Mouse (Mus musculus) intestine, postnatal 0 days (tissue): ENCODE measurements around the gene Mlx. TPM values are rescaled to one million over a fixed set of nuclear protein-coding genes. Genes with fewer than 3 reads are reported as not detected.
A peak's percentile ranks its signal among the peaks of the same experiment; 100 is the strongest.

ENCODE experiments used
- ATAC-seq: fragments of 200-750 bp; cut with Nextera tagmentation; 2 replicates; pipeline ENCODE4 v1.8.0; 2017; ENCODE audit warnings: mild to moderate bottlenecking, moderate TSS enrichment, moderate library complexity
- H3K27ac ChIP-seq: fragments of 300-500 bp; sonication (generic); 2 replicates; pipeline ENCODE4 v1.5.1; 2014; ENCODE audit warnings: mild to moderate bottlenecking, low read depth, low read length, moderate library complexity
- H3K27me3 ChIP-seq: fragments of 300-500 bp; sonication (generic); replicated peaks from 2 replicates; pipeline ENCODE4 v1.6.1; 2014; ENCODE audit warnings: low read length, mixed read lengths; ENCODE audit not compliant: control insufficient read depth, insufficient read depth
- H3K36me3 ChIP-seq: fragments of 300-500 bp; sonication (generic); 2 replicates; pipeline ENCODE4 v1.6.1; 2014; ENCODE audit warnings: mild to moderate bottlenecking, moderate library complexity; ENCODE audit not compliant: control insufficient read depth, insufficient read depth
- H3K4me1 ChIP-seq: fragments of 300-500 bp; sonication (generic); replicated peaks from 2 replicates; pipeline ENCODE4 v1.6.1; 2014; ENCODE audit warnings: antibody characterized with exemption, low read length, mixed read lengths; ENCODE audit not compliant: control insufficient read depth, insufficient read depth
- H3K4me2 ChIP-seq: fragments of 300-500 bp; sonication (generic); replicated peaks from 2 replicates; pipeline ENCODE4 v1.6.1; 2014; ENCODE audit warnings: low read depth, mild to moderate bottlenecking, moderate library complexity
- H3K4me3 ChIP-seq: fragments of 300-500 bp; sonication (generic); 2 replicates; pipeline ENCODE4 v1.5.1; 2014; ENCODE audit warnings: low read depth, low read length
- H3K9ac ChIP-seq: fragments of 300-500 bp; sonication (generic); 2 replicates; pipeline ENCODE4 v1.6.1; 2014; ENCODE audit warnings: mild to moderate bottlenecking, low read depth, low read length
- H3K9me3 ChIP-seq: fragments of 300-500 bp; sonication (generic); 2 replicates; pipeline ENCODE4 v1.6.1; 2016; ENCODE audit warnings: mixed run types; ENCODE audit not compliant: control insufficient read depth
- CTCF ChIP-seq: sonication (generic); IDR thresholded peaks from 2 replicates; pipeline ENCODE4 v1.5.1; 2016; ENCODE audit warnings: low read depth, mild to moderate bottlenecking, control low read depth, antibody characterized with exemption, moderate library complexity
- WGBS: fragments of 180-500 bp; shearing (Covaris S2); extraction: QIAGEN DNeasy Blood & Tissue Kit; methylation state at CpG from one replicate; pipeline ENCODE4 v1.1.7; 2014; 5-methylcytosine and 5-hydroxymethylcytosine counted together
- polyA plus RNA-seq: library from polyadenylated mRNA; unstranded; fragments of >200 nt; fragmentation: Nextera tagmentation; extraction: Ambion mirVana; gene quantifications from 2 replicates; pipeline ENCODE4 v1.2.1, GENCODE M21; 2015

Gene Mlx
- polyA plus RNA-seq, 1 experiment from 2014 or later = 93.3 TPM

DNA sequence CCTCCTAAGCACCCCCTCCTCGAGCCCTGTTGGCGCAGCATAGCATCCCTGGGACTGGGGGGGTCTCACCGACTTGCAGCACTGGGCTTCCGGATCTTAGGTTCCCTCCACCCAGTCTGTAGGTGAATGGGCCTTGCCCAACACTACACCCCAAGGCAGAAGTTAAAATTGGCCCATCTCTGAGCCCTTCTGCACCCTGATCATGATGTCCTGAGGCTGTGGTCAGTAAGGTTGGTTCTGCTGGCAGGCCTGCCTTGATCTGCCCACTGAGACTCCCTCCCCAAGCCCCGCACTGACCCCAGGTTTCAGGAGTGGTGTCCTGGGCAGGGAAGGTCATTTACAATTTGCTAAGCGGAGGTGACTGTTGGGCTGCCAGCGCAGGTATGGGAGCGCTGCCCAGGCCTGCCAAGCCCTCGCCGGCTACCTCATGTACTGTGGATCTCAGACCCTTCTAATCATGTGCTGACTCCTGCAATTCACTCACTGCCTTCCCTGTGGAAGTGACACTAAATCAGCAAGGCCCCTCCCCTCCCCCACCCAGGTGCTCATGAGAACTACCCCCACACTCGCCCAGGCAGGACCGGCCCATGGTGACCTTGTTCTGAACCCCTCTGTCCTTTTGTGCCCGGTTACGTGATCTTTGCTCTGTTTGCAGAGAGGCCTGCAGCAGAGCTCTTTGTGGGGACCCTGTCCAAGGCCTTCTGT is 24.0 kb upstream of the Mlx start:
- no peak; the same call in none of the 2 replicates for ATAC-seq
- H3K4me1 ChIP-seq = peaks cover 19% of the 10 kb centered on the region; the same call in 1 of the 2 replicates
- no peak overlapping the region for H3K9ac ChIP-seq
- TF ChIP-seq CTCF = no peak
- peak overlapping the region; percentile 92 for H3K27ac ChIP-seq
- no peak overlapping the region for H3K4me3 ChIP-seq
- H3K4me2 ChIP-seq = peak overlapping the region; percentile 30
- peaks cover 12% of the 10 kb centered on the region for H3K36me3 ChIP-seq
- no peaks in the 10 kb centered on the region for H3K27me3 ChIP-seq
- H3K9me3 ChIP-seq = no peaks in the 10 kb centered on the region
- 46% methylated on average over 14 of the region's 14 CpGs for WGBS

DNA sequence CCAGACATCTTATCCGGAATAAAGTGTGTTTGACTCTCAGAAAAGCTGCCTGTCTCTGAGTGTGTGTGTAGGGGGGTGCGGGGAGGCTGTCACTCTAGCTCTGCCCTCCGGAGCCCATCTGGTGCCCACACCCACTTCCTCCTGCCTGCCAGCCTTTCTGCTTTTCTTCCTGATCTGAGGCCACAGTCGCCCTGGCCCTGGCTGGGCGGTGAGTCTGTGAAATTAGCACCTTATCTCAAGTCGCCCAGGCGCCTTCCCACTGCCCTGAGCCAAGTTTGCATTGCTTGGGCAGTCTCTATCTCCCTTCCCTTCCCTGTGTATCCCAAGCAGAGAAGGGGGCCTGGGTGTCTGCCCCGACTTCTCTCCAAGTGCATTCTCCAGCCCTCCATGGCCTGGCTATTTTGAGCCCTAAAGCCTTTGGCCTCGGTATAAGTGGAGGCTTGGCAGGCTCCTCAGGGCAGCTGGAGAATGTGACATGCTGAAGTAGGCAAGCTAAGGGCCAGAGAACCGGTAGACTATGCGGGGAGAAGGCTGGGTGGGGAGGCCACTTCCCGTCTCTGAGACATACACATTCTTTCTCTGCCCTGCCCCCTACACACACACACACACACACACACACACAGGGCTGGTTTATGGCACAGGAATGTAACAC is 23.3 kb upstream of the Mlx start:
- WGBS = 4% methylated on average over 12 of the region's 12 CpGs
- Histone ChIP-seq H3K9me3 (no peaks in the 10 kb centered on the region), H3K27ac (peak overlapping the region; percentile 92), H3K27me3 (no peaks in the 10 kb centered on the region), H3K4me1 (peaks cover 16% of the 10 kb centered on the region; the same call in 1 of the 2 replicates), H3K9ac (peak overlapping the region; percentile 45; the same call in 1 of the 2 replicates), H3K4me2 (peak overlapping the region; percentile 30), H3K36me3 (peaks cover 9% of the 10 kb centered on the region), H3K4me3 (no peak overlapping the region)
- no peak for TF ChIP-seq CTCF
- ATAC-seq = peak; percentile 76

- no peak for ATAC-seq
- peaks cover 16% of the 10 kb centered on the region; the same call in 1 of the 2 replicates for H3K4me1 ChIP-seq
- H3K9ac ChIP-seq = no peak overlapping the region
- H3K27ac ChIP-seq = peak overlapping the region; percentile 92
- H3K9me3 ChIP-seq = no peaks in the 10 kb centered on the region
- H3K36me3 ChIP-seq = peaks cover 7% of the 10 kb centered on the region
- no peak overlapping the region for H3K4me3 ChIP-seq
- TF ChIP-seq CTCF = no peak
- no peaks in the 10 kb centered on the region for H3K27me3 ChIP-seq
- H3K4me2 ChIP-seq = no peak overlapping the region; the same call in 1 of the 2 replicates
- 42% methylated on average over 4 of the region's 4 CpGs for WGBS
Measured at GRCm38 (mm10) chr11:101064462-101064861, 22.6 kb upstream of the Mlx start.

GRCm38 (mm10) chr11:101065002-101065401 is 22.1 kb upstream of the Mlx start:
- H3K36me3 ChIP-seq = peaks cover 7% of the 10 kb centered on the region
- H3K9me3 ChIP-seq = no peaks in the 10 kb centered on the region
- H3K4me1 ChIP-seq = peaks cover 16% of the 10 kb centered on the region; the same call in 1 of the 2 replicates
- WGBS = 77% methylated on average over 9 of the region's 9 CpGs
- no peak overlapping the region for H3K4me2 ChIP-seq
- H3K9ac ChIP-seq = no peak overlapping the region
- TF ChIP-seq CTCF = no peak
- peak overlapping the region; percentile 92; the same call in 1 of the 2 replicates for H3K27ac ChIP-seq
- no peak overlapping the region for H3K4me3 ChIP-seq
- no peaks in the 10 kb centered on the region for H3K27me3 ChIP-seq
- no peak for ATAC-seq

GRCm38 (mm10) chr11:101066549-101067412 is 20.3 kb upstream of the Mlx start:
- Histone ChIP-seq H3K4me2 (peak overlapping the region; percentile 64), H3K4me1 (peaks cover 16% of the 10 kb centered on the region; the same call in 1 of the 2 replicates), H3K4me3 (peak overlapping the region; percentile 20; the same call in 1 of the 2 replicates), H3K27ac (no peak overlapping the region), H3K9me3 (no peaks in the 10 kb centered on the region), H3K27me3 (no peaks in the 10 kb centered on the region), H3K36me3 (peaks cover 7% of the 10 kb centered on the region; the same call in 1 of the 2 replicates), H3K9ac (no peak overlapping the region)
- no peak for ATAC-seq
- TF ChIP-seq CTCF = peak; percentile 99
- WGBS = 19% methylated on average over 18 of the region's 18 CpGs
